Mouse (Mus musculus): ENCODE measurements around the gene Lin52. TPM values are rescaled to one million over a fixed set of nuclear protein-coding genes. Genes with fewer than 3 reads are reported as not detected.
A peak's percentile ranks its signal among the peaks of the same experiment; 100 is the strongest.
"Not testable (repeated sequence)": the region's sequence is repeated elsewhere in the genome, so short reads cannot be mapped to it uniquely, and the experiment has no call there.

Gene Lin52
- polyA plus RNA-seq, 1 experiment from 2014 or later, result 5.9 TPM

GRCm38 (mm10) chr12:84501278-84501677 lies 50.1 kb downstream of the Lin52 start:
- Histone ChIP-seq H3K79me2 (ENCODE audit: inconsistent target) (no peaks in the 10 kb centered on the region), H3K4me3 (ENCODE audit: inconsistent target) (no peak overlapping the region), H3K27ac (no peak overlapping the region), H3K36me3 (ENCODE audit: inconsistent target) (no peaks in the 10 kb centered on the region)
- 98% methylated on average over 4 of the region's 4 CpGs for WGBS (ENCODE audit: missing documents)

GRCm38 (mm10) chr12:84506856-84507255 lies 55.6 kb downstream of the Lin52 start:
- H3K4me3 ChIP-seq (ENCODE audit: inconsistent target), result no peak overlapping the region
- no peaks in the 10 kb centered on the region for H3K79me2 ChIP-seq (ENCODE audit: inconsistent target)
- 92% methylated on average over 4 of the region's 4 CpGs for WGBS (ENCODE audit: missing documents)
- no peaks in the 10 kb centered on the region for H3K36me3 ChIP-seq (ENCODE audit: inconsistent target)
- no peak overlapping the region for H3K27ac ChIP-seq

- WGBS (ENCODE audit: missing documents), result 83% methylated on average over 3 of the region's 3 CpGs
- Histone ChIP-seq H3K36me3 (ENCODE audit: inconsistent target) (no peaks in the 10 kb centered on the region), H3K4me3 (ENCODE audit: inconsistent target) (no peak overlapping the region), H3K27ac (no peak overlapping the region), H3K79me2 (ENCODE audit: inconsistent target) (no peaks in the 10 kb centered on the region)
These were observed 60.8 kb downstream of the Lin52 start for GRCm38 (mm10) chr12:84512016-84512415.

- H3K4me3 ChIP-seq (ENCODE audit: inconsistent target), result no peak overlapping the region
- H3K27ac ChIP-seq, result peak overlapping the region; percentile 21; the same call in 1 of the 2 replicates
- H3K36me3 ChIP-seq (ENCODE audit: inconsistent target), result no peaks in the 10 kb centered on the region
- 48% methylated on average over 4 of the region's 4 CpGs for WGBS (ENCODE audit: missing documents)
- no peaks in the 10 kb centered on the region for H3K79me2 ChIP-seq (ENCODE audit: inconsistent target)
These were observed 64.3 kb downstream of the Lin52 start for GRCm38 (mm10) chr12:84515486-84515885.

- Histone ChIP-seq H3K4me3 (ENCODE audit: inconsistent target) (no peak overlapping the region), H3K36me3 (ENCODE audit: inconsistent target) (no peaks in the 10 kb centered on the region)
- WGBS (ENCODE audit: missing documents), result 89% methylated on average over 1 of the region's 1 CpGs
These were observed 65.4 kb downstream of the Lin52 start for GRCm38 (mm10) chr12:84516642-84517041.

GRCm38 (mm10) chr12:84518018-84518417 lies 66.8 kb downstream of the Lin52 start:
- H3K36me3 ChIP-seq (ENCODE audit: inconsistent target), result no peaks in the 10 kb centered on the region
- no peak overlapping the region for H3K4me3 ChIP-seq (ENCODE audit: inconsistent target)
- 85% methylated on average over 2 of the region's 2 CpGs for WGBS (ENCODE audit: missing documents)
- H3K79me2 ChIP-seq (ENCODE audit: inconsistent target), result no peaks in the 10 kb centered on the region
- H3K27ac ChIP-seq, result no peak overlapping the region

More at GRCm38 (mm10) chr12:84516642-84517041, 65.4 kb downstream of the Lin52 start:
- no peaks in the 10 kb centered on the region for H3K79me2 ChIP-seq (ENCODE audit: inconsistent target)
- no peak overlapping the region for H3K27ac ChIP-seq

GRCm38 (mm10) chr12:84523728-84524127 lies 72.5 kb downstream of the Lin52 start:
- WGBS (ENCODE audit: missing documents), result 92% methylated on average over 3 of the region's 3 CpGs

GRCm38 (mm10) chr12:84524147-84525050 lies 73.2 kb downstream of the Lin52 start:
- Histone ChIP-seq H3K27ac (no peak overlapping the region), H3K79me2 (ENCODE audit: inconsistent target) (no peaks in the 10 kb centered on the region), H3K36me3 (ENCODE audit: inconsistent target) (no peaks in the 10 kb centered on the region), H3K4me3 (ENCODE audit: inconsistent target) (no peak overlapping the region)
- 94% methylated on average over 11 of the region's 11 CpGs for WGBS (ENCODE audit: missing documents)

More at GRCm38 (mm10) chr12:84523728-84524127, 72.5 kb downstream of the Lin52 start:
- Histone ChIP-seq H3K27ac (no peak overlapping the region), H3K79me2 (ENCODE audit: inconsistent target) (no peaks in the 10 kb centered on the region), H3K36me3 (ENCODE audit: inconsistent target) (no peaks in the 10 kb centered on the region), H3K4me3 (ENCODE audit: inconsistent target) (no peak overlapping the region)

- no peaks in the 10 kb centered on the region for H3K79me2 ChIP-seq (ENCODE audit: inconsistent target)
- H3K36me3 ChIP-seq (ENCODE audit: inconsistent target), result no peaks in the 10 kb centered on the region
- no peak overlapping the region for H3K27ac ChIP-seq
- 23% methylated on average over 4 of the region's 12 CpGs for WGBS (ENCODE audit: missing documents)
- H3K4me3 ChIP-seq (ENCODE audit: inconsistent target), result no peak overlapping the region
These were observed 74.2 kb downstream of the Lin52 start for GRCm38 (mm10) chr12:84525422-84525821.

GRCm38 (mm10) chr12:84530426-84530825 lies 79.2 kb downstream of the Lin52 start:
- 81% methylated on average over 4 of the region's 5 CpGs for WGBS (ENCODE audit: missing documents)
- Histone ChIP-seq H3K36me3 (ENCODE audit: inconsistent target) (no peaks in the 10 kb centered on the region), H3K79me2 (ENCODE audit: inconsistent target) (no peaks in the 10 kb centered on the region)

GRCm38 (mm10) chr12:84531906-84532829 lies 80.9 kb downstream of the Lin52 start:
- Histone ChIP-seq H3K36me3 (ENCODE audit: inconsistent target) (no peaks in the 10 kb centered on the region), H3K4me3 (ENCODE audit: inconsistent target) (no peak overlapping the region), H3K27ac (no peak overlapping the region), H3K79me2 (ENCODE audit: inconsistent target) (no peaks in the 10 kb centered on the region)
- WGBS (ENCODE audit: missing documents), result 89% methylated on average over 13 of the region's 13 CpGs

More at GRCm38 (mm10) chr12:84530426-84530825, 79.2 kb downstream of the Lin52 start:
- no peak overlapping the region for H3K4me3 ChIP-seq (ENCODE audit: inconsistent target)
- H3K27ac ChIP-seq, result no peak overlapping the region

- WGBS (ENCODE audit: missing documents), result 96% methylated on average over 8 of the region's 8 CpGs
- H3K79me2 ChIP-seq (ENCODE audit: inconsistent target), result no peaks in the 10 kb centered on the region
- no peaks in the 10 kb centered on the region for H3K36me3 ChIP-seq (ENCODE audit: inconsistent target)
- no peak overlapping the region for H3K27ac ChIP-seq
- H3K4me3 ChIP-seq (ENCODE audit: inconsistent target), result no peak overlapping the region
These were observed 81.6 kb downstream of the Lin52 start for GRCm38 (mm10) chr12:84532830-84533199.

- WGBS (ENCODE audit: missing documents), result 93% methylated on average over 7 of the region's 7 CpGs
- Histone ChIP-seq H3K79me2 (ENCODE audit: inconsistent target) (no peaks in the 10 kb centered on the region), H3K27ac (no peak overlapping the region), H3K4me3 (ENCODE audit: inconsistent target) (no peak overlapping the region), H3K36me3 (ENCODE audit: inconsistent target) (no peaks in the 10 kb centered on the region)
These were observed 82.7 kb downstream of the Lin52 start for GRCm38 (mm10) chr12:84533706-84534486.

- WGBS (ENCODE audit: missing documents), result 100% methylated on average over 1 of the region's 3 CpGs
- not testable (repeated sequence) for H3K36me3 ChIP-seq (ENCODE audit: inconsistent target); H3K79me2 ChIP-seq (ENCODE audit: inconsistent target); H3K27ac ChIP-seq; H3K4me3 ChIP-seq (ENCODE audit: inconsistent target)
These were observed 88.3 kb downstream of the Lin52 start for GRCm38 (mm10) chr12:84539537-84539936.

Data from macrophage (primary cell).